Mouse (Mus musculus) adipose tissue, adult 10 weeks (tissue): Measurements from ENCODE around the gene Scgb2b17. TPM values are rescaled to one million over a fixed set of nuclear protein-coding genes. Genes with fewer than 3 reads are reported as not detected.

Experiments used
- polyA plus RNA-seq: library from polyadenylated mRNA; stranded (reverse); fragments of 350-450 nt; fragmentation: Illumina TruSeq; extraction: RNeasy Lipid Tissue Mini Kit (QIAGEN cat#74804); gene quantifications from one replicate; pipeline ENCODE4 v1.2.3, GENCODE M21; 2014; ENCODE audit warnings: low read depth, low replicate concordance

Gene Scgb2b17
- not detected for polyA plus RNA-seq

DNA sequence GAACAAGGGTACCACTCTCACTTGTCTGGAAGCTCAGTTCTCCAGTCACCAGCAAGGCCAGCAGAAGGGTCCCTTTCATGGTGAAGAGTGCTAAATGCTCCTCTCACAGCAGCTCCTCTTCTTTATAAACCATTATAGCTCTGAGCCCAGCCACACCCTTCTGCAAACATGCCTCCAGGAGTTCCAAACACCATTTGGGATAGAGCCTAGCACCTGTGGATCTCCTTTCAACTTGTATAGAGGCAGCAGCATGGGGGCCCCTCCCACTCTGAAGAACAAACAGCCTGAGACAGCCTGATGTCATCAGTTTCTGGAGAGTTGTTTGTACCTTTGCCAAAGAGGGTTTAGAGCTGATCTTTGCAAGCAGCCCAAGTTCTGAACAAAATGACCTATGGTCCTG is at the start of gene Scgb2b17:
Gene Scgb2b17, minus strand, starts transcription at position 101 of the 400 bp plus-strand sequence.

GRCm38 (mm10) chr7:33063149-33063548 is 6.8 kb upstream of the Scgb2b17 start, which contains the start of gene Scgb1b17:
TSS of gene Scgb1b17 (plus strand) at chr7:33063449.

Other genes with a start within 250 kb of the Scgb2b17 start
- gene Scgb2b15, start 226.9 kb downstream of the Scgb2b17 start, polyA plus RNA-seq = not detected
- gene Scgb1b15, start 220.0 kb downstream of the Scgb2b17 start, polyA plus RNA-seq = not detected
- not detected for gene Scgb1b17, start 6.9 kb upstream of the Scgb2b17 start, polyA plus RNA-seq
- gene Scgb2b18, start 117.3 kb upstream of the Scgb2b17 start, polyA plus RNA-seq = not detected
- gene Scgb1b18, start 129.0 kb upstream of the Scgb2b17 start, polyA plus RNA-seq = not detected
- gene Scgb2b19, start 223.8 kb upstream of the Scgb2b17 start, polyA plus RNA-seq = not detected
- not detected for gene Scgb1b19, start 230.7 kb upstream of the Scgb2b17 start, polyA plus RNA-seq